Mouse (Mus musculus): ENCODE measurements around the gene Gm3448. TPM values are rescaled to one million over a fixed set of nuclear protein-coding genes. Genes with fewer than 3 reads are reported as not detected.
A peak's percentile ranks its signal among the peaks of the same experiment; 100 is the strongest.
"Not testable (repeated sequence)": the region's sequence is repeated elsewhere in the genome, so short reads cannot be mapped to it uniquely, and the experiment has no call there.

The Gm3448 gene
- total RNA-seq (2021), result 10 to 100 TPM in 1 of 2 experiments, 1 to 10 TPM in 1; 4.7 to 10.7 TPM

GRCm38 (mm10) chr17:15041175-15041729 is at the start of gene Gm3448, which contains the start of the genes Ermard and Tcte3:
Gene Gm3448, minus strand, starts transcription at chr17:15041537.
Gene Ermard, plus strand, starts transcription at chr17:15041208.
Gene Tcte3, minus strand, starts transcription at chr17:15041488.
- intact Hi-C loops (cut with DNase I), result not testable (repeated sequence)

GRCm38 (mm10) chr17:15088591-15089001 is 47.3 kb upstream of the Gm3448 start:
- intact Hi-C loops (cut with DNase I), result no loop called here
- DNase-seq (ENCODE audit: low spot score in 2 of 2), result no peak

More at GRCm38 (mm10) chr17:15041175-15041729, at the start of gene Gm3448, which contains the start of the genes Ermard and Tcte3:
- DNase-seq (ENCODE audit: low spot score in 2 of 2), result peak; percentile 46 to 64

DNA sequence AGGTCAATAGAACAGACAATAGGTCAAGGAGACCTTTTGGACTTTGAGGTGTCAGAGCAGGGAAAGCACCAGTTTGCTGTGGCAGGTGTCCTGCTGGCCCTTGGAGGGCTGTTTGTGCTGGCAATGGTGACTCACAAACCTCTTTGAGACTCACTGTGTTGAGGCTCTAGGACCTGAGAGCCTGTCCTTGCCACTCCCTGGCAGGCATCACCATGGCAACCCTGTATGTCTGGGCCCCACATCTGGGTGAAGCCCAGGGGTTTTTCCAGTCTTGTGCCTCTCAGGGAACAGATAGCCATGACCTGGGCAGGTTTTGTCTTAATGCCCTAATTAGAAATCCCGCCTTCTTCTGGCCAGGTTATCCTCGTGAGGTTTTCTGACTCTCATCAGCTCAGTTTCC is 46.8 kb upstream of the Gm3448 start:
- no peak for DNase-seq (ENCODE audit: low spot score in 2 of 2)
- intact Hi-C loops (cut with DNase I), result no loop called here

DNA sequence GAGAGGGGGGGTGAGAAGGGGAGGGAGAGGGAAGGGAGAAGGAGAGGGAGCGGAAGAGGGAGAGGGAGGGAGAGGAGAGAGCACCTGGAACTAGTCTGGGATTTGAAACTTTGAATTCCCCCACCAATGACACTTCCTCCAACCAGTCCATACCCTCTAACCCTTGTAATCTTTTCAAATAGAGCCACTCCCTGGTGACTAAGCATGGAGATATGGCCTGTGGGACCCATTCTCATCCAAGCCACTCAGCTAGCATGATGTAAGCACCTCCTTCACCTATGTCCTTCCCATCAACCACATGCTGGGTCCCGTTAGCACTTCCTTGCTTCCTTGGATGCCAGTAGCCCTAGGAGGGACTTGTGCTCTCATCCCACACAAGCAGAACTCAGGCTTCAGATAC is 43.7 kb upstream of the Gm3448 start:
- intact Hi-C loops (cut with DNase I), result no loop called here
- DNase-seq (ENCODE audit: low spot score in 2 of 2), result no peak

DNA sequence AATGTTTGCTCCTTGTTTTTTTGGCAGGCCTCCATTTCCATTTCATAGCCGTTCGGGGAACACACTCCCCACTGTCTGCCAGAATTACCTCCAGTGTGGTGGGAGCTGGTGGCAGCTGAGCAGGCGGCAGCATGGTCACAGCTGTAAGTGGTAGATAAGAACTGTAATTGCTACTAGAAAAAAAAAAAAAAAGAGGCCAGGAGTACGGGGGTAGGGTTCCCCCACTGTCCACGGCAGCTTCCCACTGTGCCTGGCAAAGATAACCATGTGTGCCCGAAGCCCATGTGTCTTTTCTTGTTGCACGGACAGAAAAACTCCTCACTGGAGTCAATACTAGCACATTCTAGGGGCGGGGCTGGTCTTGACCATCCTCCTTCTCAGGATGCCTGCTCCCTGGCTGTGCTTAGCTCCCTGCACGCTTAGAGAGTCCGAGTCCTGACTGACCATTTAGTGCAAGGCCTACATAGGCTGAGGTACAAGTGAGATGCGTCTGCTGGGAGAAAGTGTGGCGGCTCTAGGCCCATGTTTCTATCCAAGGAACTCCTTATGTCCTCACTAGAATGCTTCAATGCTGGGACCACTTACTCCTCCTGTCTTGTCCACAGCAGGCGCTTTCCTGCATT is 43.0 kb upstream of the Gm3448 start:
- DNase-seq (ENCODE audit: low spot score in 2 of 2), result no peak
- intact Hi-C loops (cut with DNase I), result no loop called here

GRCm38 (mm10) chr17:15077536-15077935 is 36.2 kb upstream of the Gm3448 start:
- no peak for DNase-seq (ENCODE audit: low spot score in 2 of 2)
- intact Hi-C loops (cut with DNase I), result no loop called here

DNA sequence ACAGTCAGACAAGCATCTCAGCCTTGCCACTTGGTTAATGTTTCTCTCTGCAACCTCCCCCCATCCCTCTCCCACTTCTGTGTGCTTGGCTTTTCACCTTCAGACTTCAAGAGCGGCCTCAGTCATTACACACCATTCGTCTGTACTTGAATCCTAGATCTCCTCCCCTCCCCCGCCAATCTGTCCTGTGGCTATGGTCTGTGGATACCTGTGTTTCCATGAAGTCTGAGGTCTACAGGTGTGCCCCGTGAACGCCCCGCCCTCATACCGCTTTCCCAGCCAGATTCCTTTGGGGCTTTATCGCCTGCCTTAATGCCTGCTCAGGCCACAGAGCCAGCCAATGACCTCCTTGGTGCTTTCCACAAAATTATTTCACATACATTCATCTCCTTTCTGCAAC is 33.7 kb upstream of the Gm3448 start:
- DNase-seq (ENCODE audit: low spot score in 2 of 2), result no peak
- intact Hi-C loops (cut with DNase I), result no loop called here

DNA sequence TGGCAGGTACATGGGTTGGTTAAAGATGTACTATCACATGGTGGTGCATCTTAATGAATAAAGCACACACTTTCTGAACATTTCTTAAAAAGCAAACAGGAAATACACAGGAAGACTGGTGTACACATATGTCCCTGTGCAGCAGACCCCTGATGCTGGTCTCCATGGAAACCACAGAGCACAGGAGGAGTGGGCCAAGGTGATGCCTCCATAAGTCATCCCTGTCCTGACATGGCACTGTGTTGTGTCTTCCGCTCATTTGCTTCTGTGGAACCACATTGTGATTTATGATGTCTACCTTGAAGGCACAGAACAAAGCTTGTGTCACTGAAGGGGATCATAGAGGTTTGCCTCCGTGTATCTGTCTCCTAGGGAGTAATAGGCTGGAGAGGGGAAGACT is 30.9 kb upstream of the Gm3448 start:
- intact Hi-C loops (cut with DNase I), result no loop called here

GRCm38 (mm10) chr17:15069124-15069523 is 27.8 kb upstream of the Gm3448 start:
- intact Hi-C loops (cut with DNase I), result no loop called here
- peak; percentile 16 to 21 for DNase-seq (ENCODE audit: low spot score in 2 of 2)

More for the DNA sequence above, 30.9 kb upstream of the Gm3448 start:
- DNase-seq (ENCODE audit: low spot score in 2 of 2), result no peak

DNA sequence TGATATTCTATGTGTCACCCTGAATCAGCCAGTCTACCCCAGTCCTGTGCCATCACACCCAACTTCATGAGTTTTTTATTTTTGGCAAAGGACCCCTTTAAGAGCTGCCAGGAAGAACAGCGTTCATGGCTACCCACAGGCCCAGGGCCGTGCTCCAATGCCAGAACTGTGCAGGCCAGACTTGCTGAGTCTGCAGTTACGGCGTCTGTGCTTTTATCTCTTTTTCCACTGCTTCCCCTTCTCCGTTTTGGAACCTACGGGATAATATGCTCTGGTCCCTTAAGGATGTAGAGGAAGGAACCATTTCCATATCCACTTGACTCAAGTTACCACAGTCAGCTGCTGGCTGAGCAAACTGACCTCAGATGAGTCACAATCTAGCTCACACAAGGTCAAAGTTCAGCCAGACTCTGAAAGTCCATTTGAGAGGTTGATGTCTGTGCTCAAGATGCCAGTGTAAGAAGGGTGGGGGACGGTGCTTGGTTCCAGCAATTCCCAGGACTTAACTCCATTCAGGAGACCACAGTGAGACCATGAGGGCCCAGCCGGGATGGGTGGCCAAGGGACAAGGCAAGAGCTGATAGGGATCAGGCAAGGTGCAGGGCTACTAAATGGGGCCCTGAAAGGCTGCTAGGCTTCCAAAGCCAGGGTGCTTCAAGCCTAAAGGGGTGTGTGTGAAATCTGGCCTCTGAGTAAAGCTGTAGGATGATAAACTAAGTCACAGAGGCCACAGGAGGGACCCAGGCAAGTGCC is 26.9 kb upstream of the Gm3448 start:
- intact Hi-C loops (cut with DNase I), result no loop called here
- no peak for DNase-seq (ENCODE audit: low spot score in 2 of 2)

DNA sequence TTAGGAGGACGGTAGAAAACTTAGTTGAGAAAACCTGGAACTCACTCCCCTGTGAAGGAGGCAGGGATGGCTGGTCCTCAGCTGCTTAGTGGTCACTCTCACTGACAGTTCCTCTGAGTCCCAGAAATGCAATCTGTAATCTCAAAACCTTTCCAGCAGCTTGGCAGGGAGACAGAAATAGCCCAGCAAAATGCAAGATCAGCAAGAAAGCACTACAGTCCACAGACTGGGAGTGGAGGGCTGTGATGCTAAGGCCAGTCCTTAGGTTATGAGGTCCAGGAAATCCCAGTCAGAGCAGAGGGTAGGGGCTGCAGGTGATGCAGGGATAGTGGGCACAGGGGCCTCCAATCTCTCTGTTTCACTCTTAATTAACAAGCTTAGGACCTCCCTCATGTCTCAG is 25.6 kb upstream of the Gm3448 start:
- intact Hi-C loops (cut with DNase I), result no loop called here
- DNase-seq (ENCODE audit: low spot score in 2 of 2), result no peak

GRCm38 (mm10) chr17:15066066-15066465 is 24.7 kb upstream of the Gm3448 start:
- DNase-seq (ENCODE audit: low spot score in 2 of 2), result no peak
- intact Hi-C loops (cut with DNase I), result no loop called here

- intact Hi-C loops (cut with DNase I), result loop anchor here (1.0 kb wide), 2 partner anchors 312 to 402 kb away; no protein-coding TSS in a partner anchor
- DNase-seq (ENCODE audit: low spot score in 2 of 2), result peak; percentile 62 to 74
Observed at GRCm38 (mm10) chr17:15065391-15066024, 24.2 kb upstream of the Gm3448 start.

GRCm38 (mm10) chr17:15060356-15060755 is 19.0 kb upstream of the Gm3448 start:
- intact Hi-C loops (cut with DNase I), result no loop called here
- no peak for DNase-seq (ENCODE audit: low spot score in 2 of 2)

DNA sequence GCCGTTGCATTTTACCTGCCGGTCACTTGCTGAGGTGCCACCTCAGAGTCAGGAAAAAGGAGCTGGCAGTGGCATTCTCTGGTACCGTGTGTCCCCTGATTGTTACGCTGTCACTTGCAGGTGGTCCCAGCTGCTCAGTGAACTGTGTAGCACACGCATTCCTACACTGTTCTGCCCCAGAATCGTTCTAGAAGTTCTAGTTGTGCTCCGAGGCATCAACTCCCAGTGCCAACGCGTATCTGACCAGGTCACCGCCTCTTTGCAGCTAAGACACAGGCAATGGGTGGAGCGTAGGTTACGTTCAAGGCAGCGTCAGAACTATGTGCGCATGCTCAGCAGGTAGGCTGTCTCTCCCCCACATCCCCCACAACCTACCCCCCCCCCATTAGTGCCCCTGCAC is 18.3 kb upstream of the Gm3448 start:
- intact Hi-C loops (cut with DNase I), result no loop called here
- no peak for DNase-seq (ENCODE audit: low spot score in 2 of 2)

GRCm38 (mm10) chr17:15058161-15058591 is 16.8 kb upstream of the Gm3448 start:
- DNase-seq (ENCODE audit: low spot score in 2 of 2), result no peak
- intact Hi-C loops (cut with DNase I), result no loop called here

- intact Hi-C loops (cut with DNase I), result no loop called here
- peak; percentile 32 to 45 for DNase-seq (ENCODE audit: low spot score in 2 of 2)
Observed at GRCm38 (mm10) chr17:15055925-15056324, 14.6 kb upstream of the Gm3448 start.

DNA sequence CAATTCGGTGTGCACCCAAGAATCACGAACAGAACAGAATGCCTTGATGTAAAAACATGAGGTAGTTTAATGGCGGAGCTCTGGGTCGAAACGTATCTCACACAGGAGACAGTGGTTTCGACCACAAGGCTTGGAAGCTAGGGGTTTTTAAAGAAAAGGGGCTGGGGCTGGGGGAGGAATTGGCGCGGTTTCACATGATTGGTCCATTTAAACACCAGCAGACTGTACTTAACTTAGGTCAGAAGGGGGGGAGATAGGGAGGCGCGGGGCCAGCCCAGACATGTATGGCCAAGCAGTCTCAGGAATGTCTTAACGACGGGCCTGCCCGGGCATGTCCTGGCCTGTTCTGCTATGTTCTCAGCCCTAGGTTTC is 12.5 kb upstream of the Gm3448 start:
- intact Hi-C loops (cut with DNase I), result not testable (repeated sequence)

GRCm38 (mm10) chr17:15053183-15053828 is 12.0 kb upstream of the Gm3448 start:
- DNase-seq (ENCODE audit: low spot score in 2 of 2), result peak in 1 of 2 experiments; percentile 2
- intact Hi-C loops (cut with DNase I), result not testable (repeated sequence)

More for the DNA sequence above, 12.5 kb upstream of the Gm3448 start:
- DNase-seq (ENCODE audit: low spot score in 2 of 2), result peak in 1 of 2 experiments; percentile 2

GRCm38 (mm10) chr17:15052766-15053165 is 11.4 kb upstream of the Gm3448 start:
- DNase-seq (ENCODE audit: low spot score in 2 of 2); intact Hi-C loops (cut with DNase I): not testable (repeated sequence)

Measured in left cerebral cortex, postnatal 36 days (tissue).